Mouse (Mus musculus) telencephalon, adult 2 months (tissue): Measurements from ENCODE around the gene Mtcl1.

Experiments used
- DNase-seq: peaks from one replicate; pipeline ENCODE4 v3.0.0-alpha.2; 2011; ENCODE audit warnings: low read depth, low spot score

Gene Mtcl1

DNA sequence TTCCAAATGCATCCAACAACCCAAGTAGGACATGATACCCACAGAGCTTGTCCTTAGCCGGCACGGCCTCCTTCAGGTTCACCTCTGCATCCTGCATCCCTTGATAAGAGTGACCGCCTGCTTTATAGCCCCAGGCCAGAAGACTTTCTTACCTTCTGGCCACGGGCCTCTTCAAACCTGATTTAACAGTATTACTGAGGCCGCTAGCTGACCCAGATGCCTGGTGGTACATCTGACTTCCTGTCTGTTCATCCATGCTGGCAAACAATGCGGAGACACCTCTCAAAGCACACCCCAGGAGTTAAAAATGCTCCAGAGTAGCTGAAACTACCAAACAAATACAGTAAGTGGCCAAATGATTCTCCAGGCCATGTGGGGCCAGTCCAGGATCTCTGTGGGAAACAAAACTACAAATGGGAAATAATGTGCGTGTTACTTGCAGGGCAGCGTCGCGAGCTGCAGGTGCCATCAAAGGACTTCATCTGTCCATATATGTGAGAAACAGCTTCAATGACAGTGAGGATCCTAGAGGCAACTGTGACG, 38.6 kb downstream of the Mtcl1 start:
- DNase-seq = no peak

DNA sequence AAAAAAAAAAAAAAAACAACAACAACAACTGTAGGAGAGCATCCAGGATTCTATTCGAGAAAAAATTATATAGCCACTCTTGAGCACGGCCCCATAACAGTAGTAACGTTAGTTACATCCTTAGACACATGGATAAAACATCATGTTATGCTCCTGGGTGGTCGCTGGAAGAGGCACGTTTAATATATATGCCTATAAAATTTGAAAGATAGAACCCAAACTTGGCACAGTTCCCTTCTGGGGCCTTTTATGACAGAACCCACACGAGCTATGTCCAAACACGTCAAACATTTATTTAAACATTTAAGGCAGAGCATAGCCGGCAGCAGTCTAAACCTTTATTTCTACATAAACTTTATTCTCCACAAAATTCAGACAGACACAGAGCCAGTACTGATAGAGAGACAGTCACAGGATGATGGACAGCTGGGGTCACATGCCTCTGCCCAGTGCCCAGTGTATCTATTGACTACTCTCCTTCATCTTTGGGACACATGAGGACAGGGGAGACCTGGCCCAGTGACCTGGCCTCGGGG, 40.4 kb downstream of the Mtcl1 start:
- DNase-seq = no peak

GRCm38 (mm10) chr17:66408400-66408799, 41.1 kb downstream of the Mtcl1 start:
- DNase-seq = no peak

DNA sequence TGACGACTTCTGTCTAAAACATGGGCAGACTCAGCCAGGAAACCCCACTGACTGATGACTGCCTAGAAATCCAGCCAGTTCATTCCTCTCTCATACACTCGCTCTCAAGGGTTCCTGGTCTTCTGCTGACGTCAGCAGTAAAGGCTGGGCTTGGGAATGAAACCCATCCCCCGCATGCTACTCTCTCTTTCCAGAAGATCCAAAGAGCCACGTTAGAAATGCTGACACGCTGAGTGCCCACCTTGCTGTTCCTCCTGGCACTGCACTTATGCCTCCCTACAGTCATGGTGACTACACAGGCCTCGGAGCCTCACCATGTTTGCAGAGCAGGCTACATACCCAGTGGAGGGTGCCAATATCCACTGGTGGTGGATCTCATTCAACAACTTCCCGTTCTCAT, 41.7 kb downstream of the Mtcl1 start:
- no peak for DNase-seq

DNA sequence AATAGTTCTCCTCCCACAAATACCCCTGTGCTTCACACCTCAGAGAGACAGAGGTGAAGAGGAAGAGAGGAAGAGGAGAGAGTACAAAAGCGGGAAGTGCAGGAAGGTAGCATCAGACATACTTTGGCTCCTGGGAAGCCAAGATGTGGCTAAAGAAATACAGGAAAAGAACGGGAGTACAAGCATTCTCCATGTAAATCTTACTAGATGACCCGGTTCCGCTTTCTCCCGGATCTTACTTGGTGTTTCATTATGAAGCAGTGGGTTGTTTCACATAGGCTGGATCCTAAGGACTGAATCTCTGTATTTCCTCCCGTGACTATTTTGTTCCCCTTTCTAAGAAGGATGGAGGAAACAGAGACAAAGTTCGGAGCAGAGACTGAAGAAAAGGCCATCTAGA, 43.9 kb downstream of the Mtcl1 start:
- no peak for DNase-seq

DNA sequence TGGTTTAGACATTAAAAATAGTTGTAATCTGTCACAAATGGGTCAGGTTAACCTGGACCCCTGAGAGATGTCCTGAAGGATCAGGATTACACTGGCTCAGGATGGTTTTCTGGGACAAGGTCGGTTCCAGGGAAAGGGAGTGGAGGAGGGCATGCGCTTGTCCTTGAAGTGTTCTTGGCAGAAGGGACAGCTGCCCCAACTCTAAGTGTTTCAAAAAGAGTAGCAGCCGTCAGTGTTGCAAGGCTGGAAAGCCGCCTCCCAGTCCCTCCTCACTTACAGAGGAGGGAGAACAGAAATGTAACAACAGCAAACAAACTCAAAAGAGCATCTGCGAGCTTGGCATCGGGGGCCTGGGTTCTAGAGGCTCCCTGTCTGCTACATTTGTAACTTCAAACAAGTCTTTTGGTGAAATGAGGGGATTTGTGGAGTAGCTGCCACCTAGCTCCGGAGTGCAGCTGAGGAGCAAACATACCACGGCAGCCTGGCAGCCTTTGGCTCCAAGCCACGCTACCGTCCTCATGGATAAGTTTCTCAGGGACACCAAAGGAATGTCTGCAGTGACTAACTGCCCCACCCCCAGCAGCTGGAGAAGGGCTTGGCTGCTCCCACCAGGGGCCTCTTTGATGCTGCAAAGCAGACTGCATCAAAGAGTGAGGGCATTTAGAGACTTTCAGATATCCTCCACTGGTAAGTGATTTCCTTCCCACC, 44.5 kb downstream of the Mtcl1 start:
- DNase-seq = no peak

- no peak for DNase-seq
Observed at GRCm38 (mm10) chr17:66402791-66403470, 46.6 kb downstream of the Mtcl1 start.

- DNase-seq = no peak
Observed at GRCm38 (mm10) chr17:66401596-66402265, 47.8 kb downstream of the Mtcl1 start.

DNA sequence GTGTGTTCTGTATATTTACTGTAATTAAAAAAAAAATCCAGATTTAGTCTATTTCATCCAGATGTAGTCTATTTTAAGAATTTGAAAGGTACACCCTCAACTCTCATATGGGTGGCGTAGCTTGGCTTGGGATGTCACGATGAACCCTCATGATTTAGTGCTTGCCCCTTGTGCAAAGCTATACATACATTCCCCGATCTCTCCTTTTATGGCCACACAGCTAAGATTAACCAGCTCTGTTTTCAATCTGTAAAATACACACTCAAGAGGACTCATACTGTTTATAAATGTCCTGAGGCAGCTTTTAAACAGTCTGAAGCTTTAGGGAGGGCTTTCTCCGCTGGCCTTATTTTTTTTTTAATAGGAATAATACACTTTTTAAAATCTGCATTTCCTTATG, 49.8 kb downstream of the Mtcl1 start:
- DNase-seq = no peak

DNA sequence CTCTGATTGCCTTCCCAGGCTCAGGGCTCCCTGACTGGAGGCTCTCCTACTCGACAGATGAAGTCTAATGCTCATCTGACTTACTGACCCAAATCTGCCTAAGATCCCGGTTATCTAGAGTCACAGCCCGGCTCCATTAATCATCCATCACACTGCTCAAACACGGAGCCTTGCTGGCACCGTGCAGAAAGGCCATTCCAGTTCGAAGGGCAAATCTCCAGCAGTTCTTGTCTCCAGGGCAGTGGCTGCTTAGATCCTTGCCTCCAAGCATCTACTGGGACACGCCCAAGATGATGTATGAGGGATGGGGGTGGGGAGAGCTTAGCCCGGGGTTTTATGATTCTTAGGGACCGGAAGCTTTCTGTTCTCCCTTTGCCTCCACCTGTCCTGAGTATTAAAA, 55.0 kb downstream of the Mtcl1 start:
- DNase-seq = no peak

DNA sequence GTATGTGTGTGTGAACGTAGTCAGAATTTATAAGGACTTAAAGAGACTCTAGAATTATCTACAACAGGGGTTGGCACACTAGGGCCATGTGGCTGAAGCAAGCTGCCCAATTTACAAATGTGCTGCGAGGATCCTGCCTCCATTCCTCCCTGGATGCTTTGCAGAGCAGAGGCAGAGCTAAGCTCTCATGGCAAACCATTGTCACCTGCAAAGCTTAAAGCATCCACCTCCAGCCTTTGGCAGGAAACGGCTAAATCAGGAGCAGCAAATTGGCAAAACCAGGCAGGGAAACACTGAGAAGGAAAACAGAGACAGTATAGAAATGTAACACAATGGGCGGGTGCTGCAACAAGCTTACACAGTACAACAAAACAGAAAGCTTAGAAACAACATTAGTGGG, 61.2 kb downstream of the Mtcl1 start:
- no peak for DNase-seq

DNA sequence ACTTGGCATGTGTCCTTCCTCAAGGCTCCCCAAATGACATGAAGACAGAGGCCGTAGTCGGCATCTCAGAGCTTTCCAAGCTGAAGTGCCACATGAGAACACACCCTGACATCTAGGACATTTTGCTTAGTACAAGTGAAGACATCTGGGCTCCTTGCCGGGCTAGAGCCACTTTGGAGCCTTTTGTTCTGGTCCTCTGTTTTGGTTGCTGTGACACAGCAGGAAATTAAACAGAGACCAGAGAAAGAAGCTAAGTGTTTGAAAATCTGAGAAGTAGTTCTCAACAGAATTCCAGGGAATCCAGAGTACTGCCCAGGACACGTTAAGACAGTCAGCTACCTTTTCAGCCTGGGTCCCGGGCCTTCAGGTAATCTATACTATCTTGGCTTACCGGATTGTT, 68.2 kb downstream of the Mtcl1 start:
- no peak for DNase-seq

DNA sequence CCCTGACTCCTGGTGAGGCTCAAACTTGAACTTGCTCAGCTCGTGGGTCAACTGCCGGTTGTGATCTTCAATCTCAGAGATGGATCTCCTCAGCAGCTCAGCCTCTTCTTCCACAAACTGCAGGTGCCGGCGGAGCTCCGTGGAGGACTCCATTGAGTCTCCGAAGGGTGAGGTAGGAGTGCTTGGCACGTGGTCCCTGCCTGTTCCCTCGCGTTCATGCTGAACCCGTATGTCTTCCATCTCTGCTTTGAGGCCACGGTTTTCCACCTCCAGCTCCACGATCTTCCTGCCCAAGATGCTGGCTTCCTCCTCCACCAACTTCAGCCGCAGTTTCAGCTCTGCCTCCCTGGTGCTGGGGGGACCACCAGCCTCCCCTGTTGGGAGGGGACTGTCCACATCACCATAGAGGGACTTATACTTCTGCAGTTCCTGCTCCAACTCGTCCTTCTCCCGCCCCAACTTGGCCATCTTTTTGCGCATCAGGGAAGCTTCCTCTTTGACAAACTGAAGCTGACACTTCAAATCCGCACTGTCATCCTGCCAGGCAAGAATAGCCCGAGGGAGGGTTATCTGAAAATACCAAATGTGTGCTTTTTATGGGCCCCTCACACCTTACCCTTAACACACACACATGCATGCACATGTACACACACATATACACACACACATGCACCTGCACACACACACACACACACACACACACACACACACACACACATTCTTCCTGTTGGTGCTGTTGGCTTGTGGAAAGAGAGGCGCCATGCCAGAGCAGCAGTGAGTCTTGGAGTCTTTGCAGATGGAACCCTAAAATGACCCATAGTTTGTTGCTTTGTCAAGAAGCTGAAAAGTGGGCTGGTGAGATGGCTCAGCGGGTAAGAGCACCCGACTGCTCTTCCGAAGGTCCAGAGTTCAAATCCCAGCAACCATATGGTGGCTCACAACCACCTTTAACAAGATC, 69.4 kb downstream of the Mtcl1 start:
- no peak for DNase-seq

- no peak for DNase-seq
Observed at GRCm38 (mm10) chr17:66379308-66379707, 70.2 kb downstream of the Mtcl1 start.

GRCm38 (mm10) chr17:66378127-66378526, 71.4 kb downstream of the Mtcl1 start:
- no peak for DNase-seq

- DNase-seq = no peak
Observed at GRCm38 (mm10) chr17:66374633-66375272, 74.8 kb downstream of the Mtcl1 start.

GRCm38 (mm10) chr17:66370867-66371266, 78.7 kb downstream of the Mtcl1 start:
- no peak for DNase-seq

GRCm38 (mm10) chr17:66369777-66370176, 79.8 kb downstream of the Mtcl1 start:
- DNase-seq = no peak

DNA sequence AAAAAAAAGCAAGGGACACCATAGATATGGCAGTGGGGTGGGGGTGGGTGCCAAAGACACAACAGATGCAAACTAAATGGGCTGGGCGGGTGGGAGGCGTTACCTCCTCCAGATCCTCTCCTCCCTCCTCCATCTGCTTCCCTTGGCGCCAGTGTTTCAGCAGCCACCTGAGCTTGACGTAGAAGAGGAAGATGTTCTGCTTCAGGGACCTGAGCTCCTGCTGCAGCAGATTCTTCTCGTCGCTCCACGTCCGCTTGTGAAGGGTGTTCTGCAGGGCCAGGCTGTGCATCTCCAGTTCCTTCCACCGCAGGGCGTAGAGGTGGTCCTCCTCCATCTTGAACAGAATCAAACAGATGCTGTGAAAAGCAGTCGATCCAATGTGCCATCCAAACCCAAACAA, 81.4 kb downstream of the Mtcl1 start:
- peak; percentile 68 for DNase-seq

GRCm38 (mm10) chr17:66365664-66366063, 83.9 kb downstream of the Mtcl1 start:
- DNase-seq = no peak

DNA sequence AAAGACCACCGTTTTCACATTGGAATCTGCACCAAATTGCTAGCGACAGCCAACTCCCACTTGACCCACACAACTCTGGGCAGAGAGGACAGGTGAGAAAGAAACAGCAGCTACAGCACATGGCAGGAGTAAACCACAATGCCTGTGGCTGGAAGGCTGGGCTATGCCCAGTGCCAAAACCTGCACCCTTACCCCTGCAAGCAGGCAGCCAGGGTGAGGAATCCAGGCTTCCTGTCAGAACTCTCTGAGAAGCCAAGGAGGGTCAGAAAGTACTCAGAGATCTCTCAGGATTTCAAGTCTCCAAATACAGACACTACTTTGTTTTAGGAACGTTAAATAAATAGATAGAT, 84.3 kb downstream of the Mtcl1 start:
- no peak for DNase-seq
